ENCODE assay signal across 10 mouse cellular contexts in the genomic region with DNA sequence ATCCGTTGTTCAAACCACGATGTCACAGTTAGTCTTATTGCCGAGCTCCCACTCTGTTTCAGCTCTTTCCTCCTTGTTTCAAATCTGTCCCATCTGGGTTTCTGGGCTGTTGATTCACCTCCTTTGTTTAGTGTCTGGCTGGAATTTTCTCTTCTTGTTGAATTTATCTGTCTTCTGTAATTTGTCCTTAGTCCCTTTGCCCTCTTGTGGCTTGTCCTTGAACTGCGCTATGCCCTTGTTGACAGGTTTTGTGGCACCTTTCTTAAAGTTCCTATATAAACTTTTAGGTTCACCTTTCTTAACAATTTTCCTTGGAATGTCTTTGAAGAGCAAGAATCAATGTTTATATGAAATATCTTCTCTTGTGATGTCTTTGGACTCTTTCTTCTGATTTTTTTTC.
DNase-seq lines count a peak whose midpoint lies in the region; ATAC-seq and TF ChIP-seq lines count a peak whose summit lies in the region.
"Had no signal": no experiment of that assay in that cellular context is flagged by ENCODE, and none has a peak within 500 bp of the region (broad histone marks: within the 10 kb centered on the region; RNA-seq: fewer than 3 reads in every experiment).

No protein-coding gene starts in this region.

- no peaks in the 10 kb centered on the region for H3K27me3 ChIP-seq in forebrain, postnatal 0 days (ENCODE audit: insufficient read depth, low read length)
- H3K27me3 ChIP-seq in forebrain, embryonic 16.5 days (replicated peaks; ENCODE audit: control insufficient read depth, insufficient read depth, low read length): no peaks in the 10 kb centered on the region
- H3K27me3 ChIP-seq in lung, embryonic 14.5 days (ENCODE audit: insufficient read depth, low read length): no peaks in the 10 kb centered on the region

- H3K9me3 ChIP-seq in forebrain, postnatal 0 days (ENCODE audit: low read length): no peaks in the 10 kb centered on the region
- H3K9me3 ChIP-seq in forebrain, embryonic 16.5 days (ENCODE audit: control insufficient read depth, low read length): no peaks in the 10 kb centered on the region
- H3K9me3 ChIP-seq in lung, embryonic 14.5 days (ENCODE audit: low read depth, low read length): no peaks in the 10 kb centered on the region

- no peak overlapping the region for H3K4me3 ChIP-seq in forebrain, postnatal 0 days (ENCODE audit: low read depth, low read length)
- no peak overlapping the region for H3K4me3 ChIP-seq in forebrain, embryonic 16.5 days (replicated peaks; ENCODE audit: low read length)
- H3K4me3 ChIP-seq in lung, embryonic 14.5 days (ENCODE audit: low read depth, low read length): no peak overlapping the region

- no peak for ATAC-seq in forebrain, postnatal 0 days
- no peak for ATAC-seq in forebrain, embryonic 16.5 days
- no peak for ATAC-seq in lung, embryonic 14.5 days (ENCODE audit: insufficient read depth)
- ATAC-seq in erythroid progenitor cell, adult 5-6 weeks (replicated peaks; ENCODE audit: low FRiP score, poor library complexity, severe bottlenecking): no peak

- peak; percentile 36 for DNase-seq in forebrain, postnatal 0 days
- peak; percentile 64 for DNase-seq in lung, embryonic 14.5 days
- no peak for DNase-seq in lung, adult 18-20 months
- DNase-seq in brain, adult 2 months (ENCODE audit: low read depth, low spot score): peak; percentile 23
- DNase-seq in kidney, postnatal 36 days: peak; percentile 1 to 52
- no peak for DNase-seq in gastrocnemius, postnatal 10 days
- DNase-seq: cerebellum, adult 2 months; liver had no signal

- no peak overlapping the region for H3K27ac ChIP-seq in forebrain, postnatal 0 days (ENCODE audit: low read depth, low read length)
- no peak overlapping the region for H3K27ac ChIP-seq in forebrain, embryonic 16.5 days (ENCODE audit: low read length)
- H3K27ac ChIP-seq in lung, embryonic 14.5 days (ENCODE audit: low read depth): no peak overlapping the region

- no peak overlapping the region for H3K4me2 ChIP-seq in forebrain, postnatal 0 days (ENCODE audit: low read depth)
- H3K4me2 ChIP-seq in forebrain, embryonic 16.5 days (ENCODE audit: low read length): no peak overlapping the region
- H3K4me2 ChIP-seq in lung, embryonic 14.5 days: no peak overlapping the region

- H3K9ac ChIP-seq in forebrain, postnatal 0 days: no peak overlapping the region
- no peak overlapping the region for H3K9ac ChIP-seq in forebrain, embryonic 16.5 days (replicated peaks; ENCODE audit: low read depth, low read length)
- H3K9ac ChIP-seq in lung, embryonic 14.5 days: no peak overlapping the region

- H3K36me3 ChIP-seq in forebrain, postnatal 0 days (ENCODE audit: insufficient read depth): no peaks in the 10 kb centered on the region
- H3K36me3 ChIP-seq in forebrain, embryonic 16.5 days (ENCODE audit: control insufficient read depth, insufficient read depth): no peaks in the 10 kb centered on the region
- no peaks in the 10 kb centered on the region for H3K36me3 ChIP-seq in lung, embryonic 14.5 days (ENCODE audit: insufficient read depth)

- peak; percentile 64 for TF ChIP-seq CTCF in forebrain, postnatal 0 days (IDR thresholded peaks at IDR 0.05; ENCODE audit: low read depth)
- TF ChIP-seq CTCF in lung, embryonic 14.5 days (IDR thresholded peaks at IDR 0.05; ENCODE audit: low read depth): peak; percentile 68

- H3K4me1 ChIP-seq in forebrain, postnatal 0 days (ENCODE audit: insufficient read depth): no peaks in the 10 kb centered on the region
- no peaks in the 10 kb centered on the region for H3K4me1 ChIP-seq in forebrain, embryonic 16.5 days (replicated peaks; ENCODE audit: control insufficient read depth, insufficient read depth, low read length)
- H3K4me1 ChIP-seq in lung, embryonic 14.5 days (ENCODE audit: insufficient read depth): no peaks in the 10 kb centered on the region

- WGBS in forebrain, postnatal 0 days: 75% methylated on average over 4 of the region's 4 CpGs
- WGBS in forebrain, embryonic 16.5 days: 81% methylated on average over 4 of the region's 4 CpGs
- WGBS in lung, embryonic 14.5 days: 69% methylated on average over 4 of the region's 4 CpGs

Comparison
In these comparisons a context has a peak if more than half of its experiments do, and no peak if none do; other contexts are left out.
1. DNase-seq: peak in forebrain, postnatal 0 days (single experiment), lung, embryonic 14.5 days (single experiment), brain, adult 2 months (single experiment) and kidney, postnatal 36 days (2 of 2); none in lung, adult 18-20 months (0 of 2) and gastrocnemius, postnatal 10 days (single experiment).